Mouse (Mus musculus) CH12.LX (cell line): ENCODE results near the gene Prrt2. TPM values are rescaled to one million over a fixed set of nuclear protein-coding genes. Genes with fewer than 3 reads are reported as not detected.
A peak's percentile ranks its signal among the peaks of the same experiment; 100 is the strongest.

Experiments
- DNase-seq: peaks from one replicate; pipeline ENCODE4 v3.0.0-alpha.2; 2013; ENCODE audit errors: extremely low read depth
- H3K27ac ChIP-seq: 2 replicates; pipeline ENCODE4 v1.5.1; 2012; ENCODE audit warnings: low read depth, mild to moderate bottlenecking, control low read depth, moderate library complexity; ENCODE audit not compliant: insufficient read depth
- H3K27me3 ChIP-seq: replicated peaks from 2 replicates; pipeline ENCODE3; 2012; ENCODE audit warnings: inconsistent platforms
- H3K36me3 ChIP-seq, 2 experiments: replicated peaks in 1 of 2; 2 replicates each; pipeline versions ENCODE3 to v1.6.1; 2012; ENCODE audit warnings: inconsistent platforms in 1 of 2, low read length in 1 of 2, mild to moderate bottlenecking in 1 of 2, mixed read lengths in 1 of 2, moderate library complexity in 1 of 2; ENCODE audit not compliant: control insufficient read depth in 1 of 2, insufficient read depth in 1 of 2
- H3K4me1 ChIP-seq, 2 experiments: 2 replicates each; pipeline ENCODE4 v1.6.1; 2012; ENCODE audit warnings: inconsistent platforms in 1 of 2, moderate library complexity in 1 of 2; ENCODE audit not compliant: insufficient read depth in 2 of 2, control insufficient read depth in 1 of 2
- H3K4me2 ChIP-seq: 2 replicates; pipeline ENCODE4 v1.6.1; 2012; ENCODE audit warnings: low read depth, mild to moderate bottlenecking, control low read depth; ENCODE audit not compliant: poor library complexity, insufficient read depth, severe bottlenecking
- H3K4me3 ChIP-seq, 3 experiments: fragments of 150-350 bp in 1 of 3; sonication (generic) in 1 of 3; replicated peaks in 1 of 3; 2 replicates each; pipeline versions ENCODE3 to v1.5.1; 2011 to 2012; ENCODE audit warnings: low read depth in 2 of 3, low read length in 2 of 3, mild to moderate bottlenecking in 2 of 3, moderate library complexity in 2 of 3, control low read depth in 1 of 3, improper control_type of control experiment in 1 of 3, inconsistent platforms in 1 of 3, mixed read lengths in 1 of 3; ENCODE audit not compliant: poor library complexity in 1 of 3
- H3K79me2 ChIP-seq: replicated peaks from 2 replicates; pipeline ENCODE4 v1.6.1; 2012; ENCODE audit warnings: mild to moderate bottlenecking, moderate library complexity; ENCODE audit not compliant: control insufficient read depth, poor library complexity, insufficient read depth, severe bottlenecking; ENCODE audit errors: extremely low read depth
- H3K9ac ChIP-seq: 2 replicates; pipeline ENCODE4 v1.6.1; 2012; ENCODE audit warnings: low read depth, mild to moderate bottlenecking, control low read depth, moderate library complexity; ENCODE audit not compliant: insufficient read depth
- H3K9me3 ChIP-seq: replicated peaks from 2 replicates; pipeline ENCODE3; 2012; ENCODE audit warnings: low read length, inconsistent platforms, mixed read lengths
- BHLHE40 ChIP-seq: IDR thresholded peaks from 2 replicates; pipeline ENCODE4 v1.6.1; 2011; ENCODE audit warnings: mild to moderate bottlenecking, low read depth, low read length, improper control_type of control experiment
- CHD2 ChIP-seq: IDR thresholded peaks from 2 replicates; pipeline ENCODE4 v1.6.1; 2011; ENCODE audit warnings: low read length, improper control_type of control experiment
- CTCF ChIP-seq, 2 experiments: IDR thresholded peaks in 1 of 2; conservative IDR thresholded peaks in 1 of 2; 2 replicates each; pipeline ENCODE4 v1.5.1; 2011 to 2012; ENCODE audit warnings: low read depth in 2 of 2, low read length in 2 of 2, improper control_type of control experiment in 1 of 2, inconsistent platforms in 1 of 2, mild to moderate bottlenecking in 1 of 2, moderate library complexity in 1 of 2
- E2F4 ChIP-seq: IDR thresholded peaks from 2 replicates; pipeline ENCODE4 v1.6.1; 2011; ENCODE audit warnings: low read depth, low read length, improper control_type of control experiment; ENCODE audit not compliant: insufficient replicate concordance
- ELF1 ChIP-seq: IDR thresholded peaks from 2 replicates; pipeline ENCODE4 v1.6.1; 2014; ENCODE audit warnings: low read depth, mild to moderate bottlenecking, inconsistent platforms, low read length, improper control_type of control experiment
- EP300 ChIP-seq: IDR thresholded peaks from 2 replicates; pipeline ENCODE4 v1.6.1; 2011; ENCODE audit warnings: low read length, improper control_type of control experiment
- ETS1 ChIP-seq: conservative IDR thresholded peaks from 2 replicates; pipeline ENCODE4 v1.6.1; 2012; ENCODE audit warnings: low read depth, mild to moderate bottlenecking, inconsistent platforms, low read length, improper control_type of control experiment, moderate library complexity
- GABPA ChIP-seq: IDR thresholded peaks from 2 replicates; pipeline ENCODE4 v1.6.1; 2012; ENCODE audit warnings: low read depth, low read length, improper control_type of control experiment, inconsistent platforms; ENCODE audit not compliant: insufficient replicate concordance
- HCFC1 ChIP-seq: IDR thresholded peaks from 2 replicates; pipeline ENCODE4 v1.6.1; 2012; ENCODE audit warnings: low read depth, mild to moderate bottlenecking, inconsistent platforms, low read length, improper control_type of control experiment
- IRF4 ChIP-seq: IDR thresholded peaks from 2 replicates; pipeline ENCODE4 v1.6.1; 2014; ENCODE audit warnings: low read depth, mild to moderate bottlenecking, inconsistent platforms, low read length, improper control_type of control experiment
- JUND ChIP-seq: conservative IDR thresholded peaks from 2 replicates; pipeline ENCODE4 v1.6.1; 2011; ENCODE audit warnings: low read depth, low read length, improper control_type of control experiment
- MAFK ChIP-seq: IDR thresholded peaks from 2 replicates; pipeline ENCODE4 v1.6.1; 2011; ENCODE audit warnings: low read length, improper control_type of control experiment; ENCODE audit not compliant: insufficient replicate concordance
- MAZ ChIP-seq: IDR thresholded peaks from 2 replicates; pipeline ENCODE4 v1.6.1; 2012; ENCODE audit warnings: low read depth, mild to moderate bottlenecking, inconsistent platforms, low read length, improper control_type of control experiment, moderate library complexity
- MEF2A ChIP-seq: IDR thresholded peaks from 2 replicates; pipeline ENCODE4 v1.6.1; 2014; ENCODE audit warnings: low read depth, mild to moderate bottlenecking, inconsistent platforms, low read length, improper control_type of control experiment, borderline replicate concordance
- MYC ChIP-seq: IDR thresholded peaks from 2 replicates; pipeline ENCODE4 v1.6.1; 2011; ENCODE audit warnings: low read depth, mild to moderate bottlenecking, improper control_type of control experiment, low read length
- NELFE ChIP-seq: IDR thresholded peaks from 2 replicates; pipeline ENCODE4 v1.6.1; 2011; ENCODE audit warnings: low read depth, low read length, improper control_type of control experiment
- NRF1 ChIP-seq: IDR thresholded peaks from 2 replicates; pipeline ENCODE4 v1.6.1; 2014; ENCODE audit warnings: low read depth, mild to moderate bottlenecking, inconsistent platforms, low read length, improper control_type of control experiment, moderate library complexity
- PAX5 ChIP-seq: IDR thresholded peaks from 2 replicates; pipeline ENCODE4 v1.6.1; 2012; ENCODE audit warnings: low read length, inconsistent platforms, mixed read lengths
- POLR2A ChIP-seq: IDR thresholded peaks from 2 replicates; pipeline ENCODE4 v1.6.1; 2011; ENCODE audit warnings: low read depth, mild to moderate bottlenecking, improper control_type of control experiment, low read length
- RCOR1 ChIP-seq: conservative IDR thresholded peaks from 2 replicates; pipeline ENCODE4 v1.6.1; 2012; ENCODE audit warnings: low read depth, mild to moderate bottlenecking, inconsistent platforms, low read length, improper control_type of control experiment
- SIN3A ChIP-seq: IDR thresholded peaks from 2 replicates; pipeline ENCODE4 v1.6.1; 2012; ENCODE audit warnings: low read length, improper control_type of control experiment, inconsistent platforms
- TBP ChIP-seq: conservative IDR thresholded peaks from 2 replicates; pipeline ENCODE4 v1.6.1; 2011; ENCODE audit warnings: low read depth, low read length, improper control_type of control experiment
- TCF12 ChIP-seq: IDR thresholded peaks from 2 replicates; pipeline ENCODE4 v1.6.1; 2014; ENCODE audit warnings: low read depth, mild to moderate bottlenecking, inconsistent platforms, low read length, improper control_type of control experiment
- USF2 ChIP-seq: conservative IDR thresholded peaks from 2 replicates; pipeline ENCODE4 v1.6.1; 2011; ENCODE audit warnings: low read depth, low read length, improper control_type of control experiment
- ZKSCAN1 ChIP-seq: IDR thresholded peaks from 2 replicates; pipeline ENCODE4 v1.6.1; 2012; ENCODE audit warnings: low read depth, inconsistent platforms, low read length, improper control_type of control experiment, borderline replicate concordance
- dilution Hi-C: fragments of 300-500 bp; cut with MboI; formaldehyde crosslinking; loops from 2 replicates; pipeline ENCODE4 v1.14.3; 2020; ENCODE audit warnings: low sequenced_read_pairs; ENCODE audit not compliant: extremely low pct_unique_long_range_greater_than_20kb, extremely low pct_ligation_motif_present
- in situ Hi-C: fragments of 300-500 bp; cut with MboI; formaldehyde crosslinking; loops from 3 replicates; pipeline ENCODE4 v1.14.3; 2019; ENCODE audit warnings: low sequenced_read_pairs, low pct_ligation_motif_present, low pct_unique_long_range_greater_than_20kb, mixed read lengths
- polyA plus RNA-seq: library from polyadenylated mRNA; unstranded; fragments of >175 nt; gene quantifications from 2 replicates; pipeline ENCODE4 v1.2.1, GENCODE M21; 2012; ENCODE audit warnings: low read depth; ENCODE audit not compliant: insufficient read length
- total RNA-seq, 2 experiments: library from RNA; depleted of rRNA; stranded (reverse); fragments of 300-350 nt in 1 of 2; fragments of >200 nt in 1 of 2; gene quantifications; 2 replicates each; pipeline ENCODE4 v1.2.3; 2012 to 2014

Prrt2 gene
- total and polyA plus RNA-seq, 3 experiments = 1.2 TPM; not detected in 2

DNA sequence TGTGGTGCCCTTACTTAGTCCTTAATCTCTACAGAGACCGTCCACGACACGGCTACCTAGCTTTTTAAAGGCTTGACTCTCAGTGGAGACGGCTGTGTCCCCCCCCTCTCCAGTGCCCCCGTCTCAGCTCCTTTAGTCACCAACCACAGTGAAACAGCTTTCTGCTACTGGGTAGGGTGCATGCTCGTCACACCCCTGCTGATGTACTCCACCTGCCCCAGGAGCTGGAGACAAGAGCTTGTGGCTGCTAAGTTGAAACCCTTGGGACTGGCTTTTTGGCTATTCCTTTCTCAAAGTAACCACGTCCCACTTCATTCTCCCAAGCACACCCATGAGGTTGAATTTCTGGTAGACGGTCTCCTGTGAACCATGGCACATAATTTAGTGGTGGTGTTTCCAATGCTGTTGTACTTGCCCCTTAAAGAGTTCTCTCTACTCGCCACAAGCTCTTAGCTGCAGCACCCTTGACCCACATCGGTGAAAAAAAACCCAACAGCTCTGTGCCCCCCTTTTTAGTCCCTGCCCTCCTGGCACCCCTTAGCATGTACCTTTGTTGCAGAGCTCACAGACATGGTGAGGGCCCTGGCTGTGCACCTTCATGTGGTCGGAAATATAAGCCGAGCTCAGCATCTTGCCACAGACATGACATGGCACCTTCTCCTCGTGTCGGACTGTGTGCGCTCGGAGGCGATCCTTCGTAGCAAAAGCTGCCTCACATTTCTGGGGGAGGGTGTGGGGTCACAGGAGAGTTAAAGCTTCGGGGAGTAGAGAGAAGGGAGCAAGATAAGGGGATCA lies 3.1 kb upstream of the Prrt2 start:
- TF ChIP-seq USF2 (no peak), CTCF (conservative IDR thresholded peaks at IDR 0.05 in 1 of 2, IDR thresholded peaks at IDR 0.05 in 1 of 2; ENCODE audit: low read depth in 2 of 2, low read length in 2 of 2) (no peak), TCF12 (no peak), MAFK (no peak), MYC (no peak), NELFE (no peak), MEF2A (no peak), ELF1 (no peak), GABPA (no peak), JUND (no peak), POLR2A (no peak), ZKSCAN1 (no peak), ETS1 (no peak), HCFC1 (no peak), IRF4 (no peak), NRF1 (no peak), EP300 (no peak)
- TF ChIP-seq, all 38 proteins: peak for 0
- Histone ChIP-seq H3K4me1 (peaks cover 21 to 58% of the 10 kb centered on the region in 2 experiments), H3K4me2 (peak overlapping the region; percentile 66), H3K79me2 (peaks cover 22% of the 10 kb centered on the region), H3K36me3 (peaks cover 28 to 64% of the 10 kb centered on the region in 2 experiments), H3K9ac (peak overlapping the region; percentile 62), H3K27ac (peak overlapping the region; percentile 57; the same call in 1 of the 2 replicates), H3K27me3 (no peaks in the 10 kb centered on the region), H3K4me3 (peak overlapping the region; percentile 67 to 78 (median 76)), H3K9me3 (no peaks in the 10 kb centered on the region)
- in situ Hi-C loops (loop anchor here (5.0 kb wide), 1 partner anchor 137 kb away; no protein-coding TSS in a partner anchor), dilution Hi-C loops (no loop called here)
- no peak for DNase-seq

DNA sequence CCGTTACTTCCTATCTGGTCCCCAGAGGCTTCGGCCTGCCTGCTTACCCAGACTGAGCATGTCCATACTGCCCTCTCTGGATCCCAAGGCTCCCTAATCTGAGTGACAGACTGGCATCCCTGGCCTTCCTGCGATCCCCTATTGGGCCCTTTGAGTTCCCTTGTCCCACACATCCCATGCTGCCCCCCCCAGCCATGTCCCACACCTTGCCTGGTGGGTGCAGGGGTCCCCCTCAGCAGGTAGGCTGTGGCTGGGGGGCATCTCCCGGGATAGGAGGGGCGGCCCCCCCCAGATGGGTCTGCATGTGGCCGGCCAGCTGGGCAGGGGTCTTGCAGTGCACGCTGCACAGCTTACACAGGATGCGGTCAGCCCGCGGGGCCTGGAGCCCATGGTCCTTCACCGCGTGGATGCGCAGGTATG lies 2.3 kb upstream of the Prrt2 start:
- Histone ChIP-seq H3K36me3 (peaks cover 27 to 63% of the 10 kb centered on the region in 2 experiments), H3K79me2 (peaks cover 22% of the 10 kb centered on the region), H3K27me3 (no peaks in the 10 kb centered on the region), H3K4me1 (peaks cover 22 to 60% of the 10 kb centered on the region in 2 experiments), H3K4me3 (peak overlapping the region in 2 of 3 experiments; percentile 76 to 78), H3K4me2 (no peak overlapping the region), H3K27ac (no peak overlapping the region), H3K9ac (no peak overlapping the region), H3K9me3 (no peaks in the 10 kb centered on the region)
- TF ChIP-seq MAZ = no peak
- TF ChIP-seq SIN3A = no peak
- TF ChIP-seq BHLHE40 = no peak
- TF ChIP-seq MEF2A = no peak
- no peak for TF ChIP-seq ELF1
- no peak for TF ChIP-seq CHD2
- TF ChIP-seq USF2 = no peak
- TF ChIP-seq TBP = no peak
- no peak for TF ChIP-seq MAFK
- TF ChIP-seq ETS1 = no peak
- TF ChIP-seq E2F4 = no peak
- TF ChIP-seq IRF4 = no peak
- TF ChIP-seq PAX5 = no peak
- no peak; the same call in 1 of the 2 replicates for TF ChIP-seq POLR2A
- TF ChIP-seq RCOR1 = no peak
- in situ Hi-C loops = loop anchor here (5.0 kb wide), 1 partner anchor 136 kb away; no protein-coding TSS in a partner anchor
- dilution Hi-C loops = no loop called here
- DNase-seq = no peak
